Mouse (Mus musculus) heart, adult 2 months (tissue): ENCODE results near the gene Iscu.
A peak's percentile ranks its signal among the peaks of the same experiment; 100 is the strongest.

Source experiments
- CTCF ChIP-seq: fragments of 200-600 bp; IDR thresholded peaks from 2 replicates; pipeline ENCODE4 v1.8.1; 2022; ENCODE audit warnings: antibody characterized with exemption, mild to moderate bottlenecking, moderate library complexity
- EP300 ChIP-seq: fragments of 200-500 bp; IDR thresholded peaks from 2 replicates; pipeline ENCODE4 v1.6.1; 2011; ENCODE audit warnings: low read depth, low read length, control low read depth; ENCODE audit not compliant: insufficient read depth

DNA sequence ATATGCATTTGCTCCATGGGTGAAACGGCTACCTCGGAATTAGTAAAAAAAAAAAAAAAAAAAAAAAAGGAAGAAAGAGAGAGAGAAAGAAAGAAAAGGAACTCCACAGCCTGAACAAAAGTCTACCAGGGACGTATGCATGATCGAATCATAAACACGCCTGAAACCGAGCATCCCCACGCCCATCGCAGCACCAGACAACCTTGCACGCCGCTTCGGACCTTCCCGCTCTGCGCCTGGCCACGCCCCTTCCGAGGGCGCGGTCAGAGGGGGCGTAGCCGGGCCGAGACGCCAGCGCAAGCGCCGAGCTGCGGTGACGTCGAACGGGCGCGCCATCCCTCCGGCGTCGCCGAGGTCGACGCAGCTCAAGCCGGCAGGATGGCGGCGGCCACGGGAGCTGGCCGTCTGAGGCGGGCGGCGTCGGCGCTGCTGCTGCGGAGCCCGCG lies at the start of gene Iscu, which contains the start of gene Sart3:
- TF ChIP-seq CTCF, result no peak
- peak; percentile 71; the same call in 1 of the 2 replicates for TF ChIP-seq EP300
